Mouse (Mus musculus) bone marrow, adult 2 months (tissue): Measurements from ENCODE around the gene Ddo.

ENCODE experiments used
- CTCF ChIP-seq: fragments of 200-500 bp; IDR thresholded peaks from 2 replicates; pipeline ENCODE4 v1.5.1; 2011; ENCODE audit warnings: low read length, control low read depth; ENCODE audit not compliant: control insufficient read depth, insufficient read depth
- POLR2A ChIP-seq: fragments of 200-500 bp; IDR thresholded peaks from 2 replicates; pipeline ENCODE4 v1.6.1; 2011; ENCODE audit warnings: low read depth, mild to moderate bottlenecking, control low read depth, low read length, borderline replicate concordance; ENCODE audit not compliant: control insufficient read depth

DNA sequence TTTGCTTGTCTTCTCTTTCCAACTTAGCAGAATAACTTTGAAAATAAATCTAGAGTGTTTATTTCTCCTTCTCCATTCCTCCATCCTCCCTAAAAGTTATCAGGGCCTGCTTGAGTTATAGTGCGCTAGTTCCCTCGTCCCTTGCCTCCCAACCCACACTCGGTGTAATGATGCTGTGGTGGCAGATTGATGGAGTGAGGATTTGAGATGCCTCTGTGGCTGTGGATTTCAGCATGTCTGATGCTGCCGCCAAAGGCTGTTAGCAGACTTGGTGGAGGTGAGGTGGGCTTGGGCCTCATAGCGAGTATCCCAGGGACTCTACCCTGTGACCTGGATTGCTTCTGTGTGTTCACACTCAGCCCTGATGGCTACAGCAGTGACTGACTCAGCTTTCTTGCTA is 91.1 kb downstream of the Ddo start:
- TF ChIP-seq CTCF, result no peak
- TF ChIP-seq POLR2A, result no peak
